Mouse (Mus musculus) mature B cell (primary cell): ENCODE data around the gene Nr1i2.
"Not testable (repeated sequence)": the region's sequence is repeated elsewhere in the genome, so short reads cannot be mapped to it uniquely, and the experiment has no call there.

ENCODE experiments used
- in situ Hi-C: fragments of 300-500 bp; cut with MboI; formaldehyde crosslinking; loops from 2 replicates; pipeline ENCODE4 v1.14.3; 2019

Gene Nr1i2

DNA sequence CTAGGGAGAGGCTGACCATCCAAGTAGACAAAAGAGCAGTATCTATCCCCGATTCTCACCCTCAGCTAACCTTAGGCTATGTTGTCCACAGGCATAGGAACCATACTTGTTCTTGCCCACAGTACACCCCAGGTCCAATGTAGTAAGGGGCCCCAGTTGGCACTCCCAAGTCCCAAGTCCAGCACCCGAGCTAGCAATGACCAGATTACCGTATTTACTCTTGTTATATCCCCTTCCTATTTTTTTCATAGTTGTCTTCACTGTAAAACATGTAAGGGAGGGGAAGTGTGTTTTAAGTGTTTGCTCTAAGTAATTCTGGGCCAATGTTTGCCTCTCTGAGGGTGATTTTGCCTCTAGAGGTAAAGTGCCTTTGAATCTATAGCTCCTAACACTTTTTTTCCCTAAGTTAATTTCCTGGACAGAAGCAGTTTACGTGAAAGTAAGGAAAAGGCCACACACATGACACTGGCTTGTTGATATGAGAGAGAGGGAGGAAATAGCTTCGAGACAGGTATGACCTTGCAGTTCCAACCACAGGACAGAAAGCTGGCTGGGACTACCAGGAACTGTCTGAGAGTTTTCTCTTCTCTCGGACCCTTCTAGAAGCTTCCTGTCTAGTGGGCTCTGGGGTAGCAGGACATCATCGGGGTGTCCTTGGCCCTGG is at the start of gene Nr1i2:
Gene Nr1i2, minus strand, starts transcription at position 140 of the 664 bp plus-strand sequence.
- in situ Hi-C loops: no loop called here

DNA sequence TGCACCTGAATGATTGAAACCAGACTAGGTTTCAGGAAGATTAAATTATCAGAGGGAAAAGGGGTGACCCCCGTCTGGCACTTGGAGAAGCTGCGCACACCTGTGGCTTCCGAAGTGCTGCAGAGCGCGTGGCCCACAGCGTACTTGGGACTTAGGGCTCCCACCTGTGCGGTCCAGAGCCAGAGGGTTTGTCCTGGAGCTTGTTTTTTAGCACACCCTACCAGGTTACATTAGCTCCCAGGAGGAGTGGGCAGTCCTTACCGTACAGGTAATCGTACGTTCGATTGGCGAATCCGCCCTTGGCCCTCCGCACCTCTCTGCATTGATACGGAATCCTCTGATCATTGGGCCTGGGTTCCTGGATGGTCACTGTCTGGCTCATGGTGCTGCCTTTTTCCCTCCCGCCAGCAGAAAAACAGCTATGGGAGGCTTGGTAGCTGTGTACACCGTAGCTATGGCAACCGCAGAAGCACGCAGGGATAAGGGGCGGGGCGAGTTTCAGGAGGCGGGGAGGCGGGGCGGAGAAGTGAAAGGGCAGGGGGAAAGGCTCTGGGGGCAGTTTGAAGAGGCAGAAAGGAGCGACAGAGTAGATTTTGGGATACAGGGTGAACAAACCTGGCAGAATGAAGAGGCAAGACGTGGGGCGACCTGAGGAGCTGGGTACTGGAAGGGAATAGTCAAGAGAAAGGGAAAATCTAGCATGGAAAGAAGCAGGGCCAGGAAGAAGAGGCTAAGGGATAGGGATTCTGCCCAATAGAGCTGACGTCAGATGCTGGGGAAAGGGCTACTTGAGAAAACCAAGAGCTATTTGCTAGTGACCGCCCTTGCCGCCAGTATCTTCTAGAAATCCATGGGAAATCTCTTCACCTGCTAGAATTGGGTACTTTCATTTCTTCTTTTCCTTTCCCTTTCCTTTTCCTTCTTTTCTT is 47.0 kb upstream of the Nr1i2 start, which contains the start of gene Maats1:
Gene Maats1, minus strand, starts transcription at position 748 of the 929 bp plus-strand sequence.
- in situ Hi-C loops: loop anchor here (10.0 kb wide), 2 partner anchors 163 to 383 kb away; no protein-coding TSS in a partner anchor

DNA sequence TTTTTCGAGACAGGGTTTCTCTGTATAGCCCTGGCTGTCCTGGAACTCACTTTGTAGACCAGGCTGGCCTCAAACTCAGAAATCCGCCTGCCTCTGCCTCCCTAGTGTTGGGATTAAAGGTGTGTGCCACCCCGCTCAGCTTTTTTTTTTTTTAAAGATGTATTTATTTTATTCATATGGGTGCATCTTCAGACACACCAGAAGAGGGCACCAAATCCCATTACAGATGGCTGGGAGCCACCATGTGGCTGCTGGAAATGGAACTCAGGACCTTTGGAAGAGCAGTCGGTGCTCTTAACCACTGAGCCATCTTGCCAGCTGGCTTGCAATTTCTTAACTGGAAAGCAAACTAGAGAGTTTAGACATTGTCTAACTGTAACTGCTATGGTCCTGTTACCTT is 43.5 kb upstream of the Nr1i2 start:
- in situ Hi-C loops: not testable (repeated sequence)

DNA sequence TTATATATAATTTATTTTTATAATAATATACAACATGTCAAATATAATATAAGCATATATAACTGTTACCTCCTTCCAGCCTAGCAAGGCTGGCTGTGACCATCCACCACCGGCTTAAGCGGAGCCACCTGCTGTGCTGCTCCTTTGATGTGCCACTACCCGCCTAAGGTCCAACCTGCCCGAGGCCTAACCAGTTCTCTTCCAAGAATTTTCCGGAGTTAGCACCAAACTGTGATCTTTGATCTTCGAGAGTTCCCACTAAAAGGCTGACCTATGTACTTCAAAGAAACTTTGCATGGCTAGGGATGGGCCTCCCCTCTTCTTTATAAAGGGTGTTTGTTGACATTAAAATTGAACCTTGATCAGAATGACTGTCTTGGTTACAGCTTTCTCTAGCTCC is 39.8 kb upstream of the Nr1i2 start:
- in situ Hi-C loops: no loop called here

DNA sequence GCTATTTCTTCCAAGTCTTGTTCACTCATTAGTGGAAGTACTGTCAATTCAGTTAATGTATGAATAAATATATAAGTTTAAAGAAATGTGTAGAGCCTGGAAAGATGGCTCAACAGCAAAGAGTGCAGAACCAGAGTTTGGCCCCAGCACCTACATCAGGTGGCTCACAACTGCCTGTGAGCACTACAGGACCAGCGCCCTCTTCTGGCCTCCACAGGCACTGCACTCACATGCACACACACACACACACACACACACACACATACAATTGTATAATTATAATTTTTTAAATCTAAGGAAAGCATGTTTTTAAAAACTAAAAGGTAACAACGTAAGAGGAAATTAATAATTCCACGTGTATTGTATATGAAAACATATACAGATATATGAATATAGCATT is 34.7 kb upstream of the Nr1i2 start:
- in situ Hi-C loops: no loop called here

DNA sequence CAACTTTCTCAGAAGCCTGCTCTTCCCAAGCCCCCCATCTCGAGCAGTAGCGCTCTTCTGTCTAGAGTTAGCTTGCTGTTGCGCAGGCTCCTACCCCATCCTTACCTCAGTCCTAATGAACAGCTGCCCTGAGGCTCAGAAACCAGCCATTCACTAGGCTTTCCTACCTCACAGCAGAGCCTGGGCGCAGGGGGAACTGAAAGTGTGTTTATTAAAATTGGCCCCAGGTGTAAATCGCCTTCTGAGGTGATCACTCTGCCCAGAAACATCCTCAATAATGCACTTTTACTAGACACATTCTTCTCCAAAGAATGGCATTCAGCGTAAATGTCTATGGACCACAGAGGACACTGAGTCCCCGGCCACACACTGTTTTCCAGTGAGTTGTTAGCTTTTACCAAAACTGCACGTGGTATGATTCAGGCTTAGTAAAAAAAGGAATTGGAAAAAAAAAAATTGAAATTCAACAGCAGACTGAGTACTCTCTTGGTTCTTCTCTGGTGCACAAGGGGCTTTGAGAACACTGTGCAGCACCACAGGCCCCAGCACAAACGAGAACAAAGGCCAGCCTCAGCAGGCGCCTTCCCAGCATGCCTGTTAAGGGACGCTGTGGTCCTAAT is 32.3 kb upstream of the Nr1i2 start:
- in situ Hi-C loops: no loop called here

DNA sequence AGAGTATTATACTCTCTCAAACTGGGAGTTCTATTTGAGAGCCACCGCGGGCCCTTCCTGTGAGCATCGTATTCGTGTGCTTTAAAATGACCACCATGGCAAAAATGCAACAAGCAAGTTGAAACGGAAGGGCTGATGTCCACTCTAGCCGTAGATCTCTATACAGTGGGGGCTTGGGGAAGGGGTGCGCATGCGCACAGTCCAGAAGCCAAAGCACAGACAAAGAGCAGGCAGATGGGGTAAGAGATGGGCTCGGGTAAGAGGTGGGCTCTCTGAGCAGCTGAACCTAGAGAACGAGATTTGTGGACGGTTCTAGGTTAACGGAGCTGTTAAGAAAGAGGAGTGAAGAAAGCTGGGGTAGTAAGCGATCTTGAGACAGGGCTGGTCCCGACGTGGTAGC is 29.7 kb upstream of the Nr1i2 start:
- in situ Hi-C loops: no loop called here

DNA sequence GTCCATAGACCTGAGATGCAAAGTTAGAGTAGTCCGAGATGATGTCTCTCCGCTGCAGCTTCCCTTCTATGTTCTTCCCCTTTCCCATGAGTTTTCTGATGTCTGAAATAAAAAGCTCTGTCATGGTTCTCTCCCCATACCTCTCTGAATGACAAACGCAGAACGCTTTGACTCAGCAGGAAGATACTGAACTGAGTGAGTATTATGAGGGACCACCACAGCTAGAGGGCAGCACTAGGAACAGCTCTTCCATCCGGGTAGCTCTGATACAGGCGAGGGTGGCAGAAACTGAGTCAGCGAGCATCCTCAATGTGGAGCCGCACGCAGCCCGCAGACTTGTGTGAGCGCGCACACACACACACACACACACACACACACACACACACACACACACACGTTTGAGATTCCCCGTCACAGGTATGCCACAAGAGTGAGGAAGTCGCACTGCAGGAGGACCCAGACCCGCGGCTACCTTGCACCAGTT is 26.9 kb upstream of the Nr1i2 start:
- in situ Hi-C loops: no loop called here

DNA sequence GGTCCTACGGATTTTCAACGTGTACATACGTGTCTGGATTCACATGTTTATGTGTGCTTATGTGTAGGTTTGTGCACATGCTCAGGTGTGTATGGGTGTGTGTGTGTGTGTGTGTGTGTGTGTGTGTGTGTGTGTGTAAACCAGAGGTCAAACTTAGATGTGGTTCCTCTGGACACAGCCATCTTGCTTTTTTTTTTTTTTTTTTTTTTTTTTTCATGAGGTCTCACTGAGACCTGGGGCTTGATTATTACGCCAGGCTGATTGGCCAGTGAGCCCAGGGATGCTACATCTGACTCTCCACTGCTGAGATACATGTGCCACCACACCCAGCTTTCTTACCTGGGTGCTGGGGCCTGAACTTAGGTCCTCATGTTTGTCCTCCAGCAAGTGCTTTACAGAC is 24.5 kb upstream of the Nr1i2 start:
- in situ Hi-C loops: no loop called here

DNA sequence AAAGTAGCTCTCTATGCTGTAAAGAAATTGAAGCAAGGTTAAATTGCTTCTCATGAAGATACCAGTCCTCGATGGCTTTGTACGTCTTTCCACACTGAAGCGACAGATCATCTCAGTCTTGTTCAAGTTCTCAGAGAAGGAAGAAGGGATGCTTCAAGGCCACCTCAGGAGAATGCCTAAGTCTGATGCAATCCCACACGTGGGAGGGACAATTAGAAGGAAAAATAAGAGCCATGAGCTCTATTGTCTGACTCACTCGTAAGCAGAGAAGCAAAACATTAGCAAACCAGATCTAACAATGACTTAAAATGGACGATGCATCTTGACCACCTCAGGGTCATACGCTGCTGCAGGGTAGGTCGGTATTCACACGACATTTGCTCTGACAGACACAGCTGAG is 23.9 kb upstream of the Nr1i2 start:
- in situ Hi-C loops: no loop called here

DNA sequence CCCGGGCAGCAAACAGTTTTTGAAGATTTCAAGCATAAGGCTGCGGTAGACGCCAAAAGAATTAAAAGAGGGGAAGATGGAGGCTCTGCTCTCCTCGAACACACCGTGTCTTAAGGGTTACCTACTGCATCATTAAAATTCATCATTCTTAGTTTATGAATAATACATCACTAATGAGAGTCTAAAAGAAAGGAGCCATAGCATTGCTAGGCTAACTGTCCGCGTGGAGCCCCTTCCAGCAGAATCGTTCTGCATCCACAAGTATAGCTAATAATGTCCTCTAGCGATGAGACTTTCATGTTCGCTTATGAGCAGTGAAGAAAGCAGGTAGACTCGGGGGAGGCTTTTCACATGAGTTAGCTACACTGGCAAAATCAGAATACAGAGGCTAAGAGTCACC is 13.6 kb upstream of the Nr1i2 start:
- in situ Hi-C loops: no loop called here

DNA sequence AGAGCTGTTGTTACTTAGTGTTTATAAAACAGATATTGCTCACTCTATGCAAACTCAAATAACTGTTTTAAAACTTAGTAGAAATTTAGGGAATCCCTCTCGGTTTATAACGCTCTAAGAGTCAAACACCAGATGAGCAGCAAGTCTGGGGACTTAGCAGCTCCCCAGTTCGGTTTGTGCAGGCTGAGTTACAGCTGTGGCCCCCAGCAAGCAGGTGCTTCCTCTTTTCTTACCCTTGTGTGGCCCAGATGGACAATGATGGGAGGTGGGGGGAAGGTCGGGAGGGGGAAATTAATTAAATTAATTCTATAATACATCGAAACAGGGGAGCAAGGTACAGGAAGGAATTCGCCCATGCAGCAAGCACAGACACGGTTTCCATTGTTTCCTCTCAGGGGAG is 13.0 kb upstream of the Nr1i2 start:
- in situ Hi-C loops: no loop called here

DNA sequence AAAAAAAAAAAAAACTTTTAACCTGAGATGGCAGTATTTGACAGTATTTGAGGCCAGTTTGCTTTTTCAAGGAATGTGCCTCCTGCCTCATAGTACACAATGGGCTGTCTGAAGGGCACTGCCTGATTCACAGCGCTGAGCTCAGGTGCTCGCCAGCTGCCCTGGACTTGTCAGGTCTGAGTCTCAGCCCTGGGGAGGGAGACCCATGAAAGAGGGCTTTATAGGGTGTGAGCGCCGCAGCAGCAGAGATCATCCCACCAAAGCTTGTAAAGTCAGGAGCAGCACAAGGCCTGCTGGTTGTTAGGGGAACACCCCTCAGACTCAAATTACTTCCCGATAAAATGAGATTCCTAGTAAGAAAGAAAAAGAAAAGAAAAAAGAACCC is 12.6 kb upstream of the Nr1i2 start:
- in situ Hi-C loops: no loop called here

DNA sequence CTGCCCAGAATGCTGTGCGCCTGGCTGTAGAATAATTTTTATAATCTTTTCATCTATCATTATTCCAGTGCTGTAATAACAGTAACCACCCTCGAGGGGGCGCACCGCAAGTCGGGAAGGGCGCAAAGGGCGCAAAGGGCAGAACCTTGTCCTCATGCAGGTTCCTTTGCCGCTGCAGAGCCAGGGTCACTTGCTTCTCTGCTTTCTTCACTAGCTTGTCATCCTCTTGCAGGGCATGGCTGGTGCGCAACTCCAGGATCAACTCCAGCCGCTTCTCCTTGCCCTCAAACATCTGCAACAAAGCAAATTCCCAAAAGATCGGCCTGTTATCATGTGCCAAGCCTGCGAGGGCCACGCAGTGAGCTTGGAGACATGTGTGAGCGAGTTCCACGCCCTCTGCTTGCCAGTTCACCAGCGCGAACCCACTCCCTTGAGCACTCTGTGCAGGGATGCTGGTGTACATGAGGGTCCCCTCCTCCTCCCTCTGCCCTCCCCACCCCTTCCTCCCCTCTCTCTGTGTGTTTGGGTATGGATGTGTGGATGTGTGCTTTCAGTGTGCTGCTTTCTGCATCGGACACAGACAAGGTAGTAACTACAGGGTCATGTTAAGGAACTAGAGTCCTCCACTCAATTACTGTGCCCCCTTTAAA is 12.1 kb upstream of the Nr1i2 start:
- in situ Hi-C loops: no loop called here

DNA sequence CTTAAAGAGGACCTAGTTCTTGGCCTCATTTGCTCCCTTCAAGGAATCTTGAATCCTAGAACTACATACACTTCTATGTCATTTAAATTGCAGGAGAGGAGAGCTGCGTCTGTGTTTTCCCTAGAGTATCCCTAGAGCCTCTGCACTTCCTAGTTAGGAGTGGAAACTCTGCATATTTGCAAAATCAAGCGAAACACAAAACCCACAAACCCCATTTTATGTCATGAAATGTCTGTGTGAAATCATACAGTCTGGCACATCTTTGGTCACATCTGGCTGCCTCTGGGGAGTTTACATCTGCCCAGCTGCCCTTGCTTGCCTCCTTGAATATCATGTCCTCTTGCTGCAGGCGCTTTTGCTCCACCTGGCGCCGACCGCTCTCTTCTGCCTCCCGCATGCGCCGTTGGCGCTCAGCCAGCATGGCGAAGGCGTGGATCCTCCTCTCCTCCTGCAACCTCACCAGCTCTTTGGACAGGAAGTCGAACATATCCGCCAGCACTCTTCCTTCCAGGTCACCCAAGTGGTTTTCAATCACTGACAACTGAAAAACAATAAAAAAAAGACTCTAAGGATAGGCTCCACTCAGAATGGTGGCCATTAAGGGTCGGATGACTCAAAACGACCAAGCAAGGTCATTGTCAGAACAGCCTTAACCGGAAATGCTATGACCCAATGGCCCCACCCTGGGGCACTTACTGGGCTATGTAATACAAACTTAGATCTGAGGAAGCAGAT is 10.0 kb upstream of the Nr1i2 start:
- in situ Hi-C loops: no loop called here

DNA sequence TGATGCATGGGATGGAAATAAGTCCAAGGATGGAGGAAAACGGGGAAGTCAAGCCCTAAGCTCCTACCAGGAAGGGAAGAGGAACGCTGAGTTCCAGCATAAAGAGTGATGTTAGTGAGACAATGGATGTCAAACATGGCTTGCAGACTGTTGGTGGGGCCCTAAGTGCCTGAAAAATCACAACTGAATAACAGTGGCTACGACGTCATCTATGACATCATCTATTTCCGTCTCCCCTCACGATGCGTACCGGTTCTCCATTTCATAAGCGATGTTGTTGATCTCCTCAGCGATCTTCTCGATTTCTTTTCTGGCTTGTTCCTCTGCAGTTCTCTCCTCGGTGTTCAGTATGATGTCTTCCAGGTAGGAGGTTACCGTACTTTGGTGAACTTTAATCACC is 7.7 kb upstream of the Nr1i2 start:
- in situ Hi-C loops: no loop called here

DNA sequence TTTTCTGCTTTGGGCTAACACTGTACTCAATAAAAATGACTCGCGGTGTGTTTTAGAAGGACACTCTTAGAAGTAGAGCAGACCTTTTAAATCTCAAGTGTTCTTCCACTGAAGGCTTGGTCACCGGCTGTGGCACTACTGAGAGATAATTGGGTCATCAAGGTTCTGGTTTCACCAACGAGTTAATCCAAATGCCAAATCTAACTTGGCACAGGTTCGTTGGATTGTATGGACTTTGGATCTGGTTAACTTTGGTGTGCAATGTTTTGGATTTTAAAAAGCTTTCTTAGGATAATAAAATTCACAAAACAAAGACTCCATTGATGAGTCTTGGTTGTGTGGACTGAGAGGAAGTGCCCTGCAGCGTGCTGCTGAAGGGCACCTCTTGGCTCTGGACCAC is 3.8 kb upstream of the Nr1i2 start:
- in situ Hi-C loops: no loop called here

DNA sequence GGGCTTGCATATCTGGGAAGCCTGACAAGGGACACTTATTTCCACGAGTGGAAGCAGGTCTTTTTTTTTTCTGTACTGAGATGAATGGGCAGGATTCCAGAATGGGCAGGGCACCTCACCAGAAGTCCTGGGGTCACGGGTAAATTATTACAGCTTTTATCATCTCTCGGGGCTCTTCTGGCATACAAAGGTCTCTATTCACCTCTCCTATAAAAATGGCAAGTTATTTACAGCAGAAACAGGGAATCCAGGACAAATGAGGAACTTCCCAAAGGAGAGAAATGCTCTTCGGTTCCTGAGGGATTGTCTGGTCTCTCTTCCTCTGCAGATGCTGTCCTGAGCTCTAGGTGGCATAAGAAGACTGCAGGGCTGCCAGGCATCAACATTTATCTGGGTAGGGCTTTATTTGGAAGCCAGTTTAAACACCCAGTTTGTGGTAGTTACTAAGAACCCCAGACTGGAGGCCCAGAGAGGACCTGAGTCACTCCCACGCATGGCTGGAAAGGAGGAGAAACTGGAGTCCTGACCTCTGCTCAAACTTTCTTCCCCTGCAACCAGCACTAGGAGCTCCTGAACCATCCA is 816 bp upstream of the Nr1i2 start:
- in situ Hi-C loops: no loop called here

DNA sequence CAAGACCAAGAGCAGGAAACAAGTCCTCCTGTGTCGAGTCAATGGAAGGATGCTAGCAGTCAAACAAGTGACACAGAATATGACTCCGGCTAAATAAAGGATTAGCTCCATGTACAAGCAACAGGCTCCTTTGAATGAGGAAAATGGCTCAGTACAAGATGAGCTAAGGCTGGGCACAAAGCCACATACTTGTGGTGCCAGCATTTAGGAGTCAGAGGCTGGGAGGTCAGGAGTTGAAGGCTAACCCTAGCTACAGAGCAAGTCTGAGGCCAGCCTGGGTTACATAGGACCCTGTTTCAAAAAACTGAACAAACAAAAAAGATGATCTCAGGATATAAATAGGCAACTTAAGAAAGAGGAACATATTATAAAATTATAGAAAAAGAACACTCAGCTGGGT is 4.5 kb downstream of the Nr1i2 start:
- in situ Hi-C loops: no loop called here

DNA sequence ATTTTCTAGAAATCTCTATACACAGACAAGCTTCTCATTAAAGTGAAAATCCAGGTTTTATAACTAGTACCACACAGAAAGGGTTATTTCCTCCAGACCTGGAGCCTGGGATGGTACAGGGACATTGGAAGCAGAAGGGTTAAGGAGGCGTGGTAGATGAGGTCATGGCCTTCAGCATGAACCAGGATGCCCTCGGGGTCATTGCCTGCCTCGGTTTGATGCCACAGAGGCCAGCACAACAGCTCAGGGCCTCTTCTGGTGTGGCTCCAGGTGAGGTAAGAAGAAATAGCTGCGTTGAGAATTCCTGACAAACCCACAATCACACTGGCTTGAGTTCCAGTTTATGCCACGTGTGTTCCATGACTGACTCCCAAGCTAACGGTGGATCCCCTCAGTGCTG is 5.8 kb downstream of the Nr1i2 start:
- in situ Hi-C loops: no loop called here

DNA sequence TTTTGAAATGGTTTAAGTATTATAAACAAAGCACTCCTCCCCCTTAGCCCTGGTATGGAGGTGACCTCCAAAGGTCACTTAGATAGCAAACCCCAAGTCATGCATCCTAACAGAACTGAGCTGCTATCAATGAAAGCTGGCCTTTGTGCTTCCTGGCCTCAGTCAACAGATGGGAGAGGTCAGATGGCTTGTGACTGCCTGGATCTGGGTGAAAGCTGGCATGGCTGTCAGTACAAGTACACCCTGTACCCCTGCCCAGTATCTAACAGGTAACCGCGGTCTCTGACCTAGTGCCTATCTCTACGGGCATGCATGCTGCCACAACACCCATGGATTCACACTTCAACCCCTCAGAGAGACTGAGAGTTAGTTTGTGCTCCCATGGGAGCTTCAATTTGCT is 6.9 kb downstream of the Nr1i2 start:
- in situ Hi-C loops: no loop called here
